Mouse (Mus musculus) CH12.LX (cell line): ENCODE results near the gene Inpp5d.

Source experiments
- CTCF ChIP-seq, 2 experiments: IDR thresholded peaks in 1 of 2; conservative IDR thresholded peaks in 1 of 2; 2 replicates each; pipeline ENCODE4 v1.5.1; 2011 to 2012; ENCODE audit warnings: low read depth in 2 of 2, low read length in 2 of 2, improper control_type of control experiment in 1 of 2, inconsistent platforms in 1 of 2, mild to moderate bottlenecking in 1 of 2, moderate library complexity in 1 of 2
- MAFK ChIP-seq: IDR thresholded peaks from 2 replicates; pipeline ENCODE4 v1.6.1; 2011; ENCODE audit warnings: low read length, improper control_type of control experiment; ENCODE audit not compliant: insufficient replicate concordance

DNA sequence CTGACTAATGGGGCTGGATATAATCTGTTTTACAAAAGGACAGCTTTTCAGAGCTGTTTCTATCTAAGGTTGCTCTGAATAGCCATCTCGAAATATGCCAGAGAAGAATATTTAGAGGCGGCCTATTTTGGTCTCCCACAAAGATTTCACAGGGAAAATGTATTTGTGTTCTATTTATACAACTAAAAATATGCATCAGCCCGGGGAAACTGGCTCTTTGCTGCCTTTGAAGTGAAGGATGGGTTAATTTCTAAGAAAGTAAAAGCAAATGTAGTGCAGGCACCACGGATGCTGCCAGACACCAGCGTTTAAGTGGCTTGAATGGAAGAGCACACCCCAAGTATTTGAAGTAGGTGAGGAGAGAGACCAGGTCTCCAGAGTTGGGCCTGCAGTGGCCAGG lies 59.0 kb downstream of the Inpp5d start:
- no peak for TF ChIP-seq MAFK
- TF ChIP-seq CTCF (conservative IDR thresholded peaks at IDR 0.05 in 1 of 2, IDR thresholded peaks at IDR 0.05 in 1 of 2; ENCODE audit: low read depth in 2 of 2, low read length in 2 of 2): no peak
